Comparison of ENCODE assay signal across 14 mouse cellular contexts in genomic region chr1:53796271-53796670, GRCm38 (mm10).
"Had no signal": no experiment of that assay in that cellular context is flagged by ENCODE, and none has a peak within 500 bp of the region (broad histone marks: within the 10 kb centered on the region; RNA-seq: fewer than 3 reads in every experiment).

No protein-coding gene starts in this region.

- H3K27me3 ChIP-seq: midbrain, embryonic 12.5 days; neural tube, embryonic 12.5 days; stomach, embryonic 15.5 days had no signal

- H3K9me3 ChIP-seq: midbrain, embryonic 10.5 days; midbrain, embryonic 12.5 days; neural tube, embryonic 12.5 days; stomach, embryonic 15.5 days had no signal

- H3K4me3 ChIP-seq: midbrain, embryonic 10.5 days; midbrain, embryonic 12.5 days; myocyte; neural tube, embryonic 12.5 days; stomach, embryonic 15.5 days had no signal

- H3K36me3 ChIP-seq: midbrain, embryonic 10.5 days; midbrain, embryonic 12.5 days; neural tube, embryonic 12.5 days; stomach, embryonic 15.5 days had no signal

- H3K4me1 ChIP-seq: midbrain, embryonic 10.5 days; midbrain, embryonic 12.5 days; neural tube, embryonic 12.5 days; stomach, embryonic 15.5 days had no signal

- H3K27ac ChIP-seq: midbrain, embryonic 10.5 days; midbrain, embryonic 12.5 days; neural tube, embryonic 12.5 days; stomach, embryonic 15.5 days; stomach, postnatal 0 days had no signal

- DNase-seq: lung, adult 18-20 months; lung, embryonic 14.5 days; lung, postnatal 10 days; lung, postnatal 4 days; midbrain, embryonic 14.5 days; right cerebral cortex, postnatal 14 days; thymus, postnatal 14 days; thymus, postnatal 36 days had no signal
